Mouse (Mus musculus) neutrophil, adult 5-6 weeks (primary cell): ENCODE results near the gene Aco1. TPM values are rescaled to one million over a fixed set of nuclear protein-coding genes. Genes with fewer than 3 reads are reported as not detected.

Experiments used
- ATAC-seq: fragments of 151-379, 151-347 bp; 2 replicates; pipeline ENCODE4 v1.8.0; 2017; ENCODE audit warnings: mild to moderate bottlenecking, moderate TSS enrichment; ENCODE audit not compliant: insufficient number of reproducible peaks, poor library complexity, low FRiP score, severe bottlenecking; ENCODE audit errors: extremely low read depth
- total RNA-seq: library from RNA; stranded (forward); fragments of 200-1000 nt; gene quantifications from 2 replicates; pipeline ENCODE4 v1.2.3, GENCODE M21; 2017

Gene Aco1
- total RNA-seq, 1 experiment from 2014 or later, result 12.9 TPM

GRCm38 (mm10) chr4:40202205-40202604 lies 59.3 kb downstream of the Aco1 start:
- peak; percentile 44; the same call in 1 of the 2 replicates for ATAC-seq

- no peak for ATAC-seq
Observed at GRCm38 (mm10) chr4:40204374-40204773, 61.5 kb downstream of the Aco1 start.

- ATAC-seq, result no peak
Observed at GRCm38 (mm10) chr4:40205231-40205903, 62.5 kb downstream of the Aco1 start.

- no peak for ATAC-seq
Observed at GRCm38 (mm10) chr4:40207701-40208100, 64.8 kb downstream of the Aco1 start.

GRCm38 (mm10) chr4:40212177-40212576 lies 69.3 kb downstream of the Aco1 start:
- ATAC-seq, result no peak

GRCm38 (mm10) chr4:40217910-40218309 lies 75.0 kb downstream of the Aco1 start:
- no peak for ATAC-seq

- peak; percentile 69; the same call in 1 of the 2 replicates for ATAC-seq
Observed at GRCm38 (mm10) chr4:40218382-40218781, 75.5 kb downstream of the Aco1 start.

- no peak for ATAC-seq
Observed at GRCm38 (mm10) chr4:40220437-40220836, 77.6 kb downstream of the Aco1 start.

GRCm38 (mm10) chr4:40221004-40221760 lies 78.3 kb downstream of the Aco1 start:
- ATAC-seq, result no peak

GRCm38 (mm10) chr4:40221876-40222585 lies 79.2 kb downstream of the Aco1 start:
- no peak for ATAC-seq

GRCm38 (mm10) chr4:40226095-40226494 lies 83.2 kb downstream of the Aco1 start:
- no peak for ATAC-seq

- no peak for ATAC-seq
Observed at GRCm38 (mm10) chr4:40227131-40227530, 84.2 kb downstream of the Aco1 start.

- no peak for ATAC-seq
Observed at GRCm38 (mm10) chr4:40227886-40228285, 85.0 kb downstream of the Aco1 start.

- ATAC-seq, result no peak
Observed at GRCm38 (mm10) chr4:40229723-40230122, 86.8 kb downstream of the Aco1 start.

GRCm38 (mm10) chr4:40233062-40233664 lies 90.3 kb downstream of the Aco1 start:
- ATAC-seq, result no peak

GRCm38 (mm10) chr4:40234256-40234655 lies 91.4 kb downstream of the Aco1 start:
- no peak for ATAC-seq

- ATAC-seq, result peak; percentile 54; the same call in 1 of the 2 replicates
Observed at GRCm38 (mm10) chr4:40236829-40237228, 93.9 kb downstream of the Aco1 start.

GRCm38 (mm10) chr4:40238483-40239408 lies 95.9 kb downstream of the Aco1 start:
- no peak for ATAC-seq
